ENCODE assay signal across 7 mouse cellular contexts in the genomic region with DNA sequence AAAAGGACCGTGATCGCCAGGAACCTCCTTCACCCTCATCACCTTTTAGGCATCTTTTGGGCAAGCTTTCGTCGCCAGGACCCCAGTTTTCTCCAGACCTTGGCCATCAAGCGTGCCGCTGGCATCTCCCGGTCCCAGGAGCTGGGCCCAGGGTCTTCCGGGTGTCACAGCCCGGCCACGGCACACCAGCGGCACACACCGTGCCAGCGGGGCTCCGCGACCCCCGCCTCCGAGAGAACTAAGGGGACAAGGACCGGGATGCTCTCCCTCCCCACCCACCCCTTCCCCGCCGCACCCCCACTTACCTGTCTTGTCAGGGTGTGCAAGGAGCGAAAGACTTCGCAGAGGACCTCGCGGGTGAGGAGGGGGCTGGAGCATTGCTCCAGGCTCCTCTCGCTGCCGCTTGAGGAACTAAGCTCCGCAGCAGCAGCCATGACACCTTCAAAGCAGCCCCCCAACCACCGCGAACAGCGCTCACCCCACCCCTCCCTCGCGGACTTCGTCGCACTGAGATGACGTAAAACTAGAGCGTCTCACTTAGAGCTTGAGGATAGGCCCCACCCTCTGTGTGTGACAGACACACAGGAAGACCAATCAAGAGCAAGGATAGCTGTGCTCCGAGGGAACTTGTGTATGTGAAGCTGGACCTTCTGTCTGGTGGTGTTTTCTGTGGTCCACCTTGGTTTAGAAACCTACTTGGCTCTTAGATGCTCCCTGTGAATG. TPM values are rescaled to one million over a fixed set of nuclear protein-coding genes. Genes with fewer than 3 reads are reported as not detected.
DNase-seq lines count a peak whose midpoint lies in the region; ATAC-seq lines count a peak whose summit lies in the region.

A gene (minus strand): TSS at position 528 of the 723 bp plus-strand sequence.

- no peaks in the 10 kb centered on the region for H3K27me3 ChIP-seq in intestine, embryonic 15.5 days (replicated peaks)
- H3K27me3 ChIP-seq in midbrain, embryonic 10.5 days (ENCODE audit: low read depth, poor library complexity, severe bottlenecking) = no peaks in the 10 kb centered on the region; the same call in 1 of the 2 replicates

- peak; percentile 95 for DNase-seq in adrenal gland, adult 2 months
- peak; percentile 98 for DNase-seq in embryo, embryonic 11.5 days (ENCODE audit: low read depth, low spot score)
- peak; percentile 90 to 96 for DNase-seq in gastrocnemius, postnatal 36 days
- DNase-seq in left cerebral cortex, postnatal 25 days (ENCODE audit: low spot score in 2 of 2) = peak; percentile 97 to 98
- peak; percentile 97 for DNase-seq in midbrain, embryonic 10.5 days (ENCODE audit: low spot score)
- DNase-seq in right cerebral cortex, postnatal 4 days = peak; percentile 100

- peak within 1 kb of the TSS; percentile 84 for H3K9ac ChIP-seq in intestine, embryonic 15.5 days

- peak within 1 kb of the TSS; percentile 60 for H3K4me3 ChIP-seq in intestine, embryonic 15.5 days (replicated peaks)
- H3K4me3 ChIP-seq in midbrain, embryonic 10.5 days = peak within 1 kb of the TSS; percentile 89

- intact Hi-C loops in gastrocnemius, postnatal 36 days (cut with DNase I) = no loop called here
- intact Hi-C loops in left cerebral cortex, postnatal 25 days (cut with DNase I) = no loop called here

- peak within 1 kb of the TSS; percentile 58 for H3K4me2 ChIP-seq in intestine, embryonic 15.5 days (replicated peaks)

- H3K36me3 ChIP-seq in intestine, embryonic 15.5 days = no peaks in the 10 kb centered on the region
- H3K36me3 ChIP-seq in midbrain, embryonic 10.5 days = peaks cover 2% of the 10 kb centered on the region; the same call in 1 of the 2 replicates

- no peaks in the 10 kb centered on the region for H3K9me3 ChIP-seq in intestine, embryonic 15.5 days
- no peaks in the 10 kb centered on the region for H3K9me3 ChIP-seq in midbrain, embryonic 10.5 days (replicated peaks)

- no peak within 1 kb of the TSS for H3K27ac ChIP-seq in intestine, embryonic 15.5 days
- peak within 1 kb of the TSS; percentile 92 for H3K27ac ChIP-seq in midbrain, embryonic 10.5 days (replicated peaks)

- ATAC-seq in intestine, embryonic 15.5 days = peak; percentile 100

- no peaks in the 10 kb centered on the region for H3K4me1 ChIP-seq in intestine, embryonic 15.5 days (replicated peaks)
- H3K4me1 ChIP-seq in midbrain, embryonic 10.5 days = peaks cover 12% of the 10 kb centered on the region

- under 1% methylated on average over 37 of the region's 37 CpGs for WGBS in intestine, embryonic 15.5 days
- WGBS in midbrain, embryonic 10.5 days = under 1% methylated on average over 37 of the region's 37 CpGs

RNA-seq across cellular contexts. Expression of the gene that starts here (rescaled TPM):
- 10 to 100 TPM; 10.1 to 14.0 TPM for total RNA-seq in adrenal gland, adult 2 months (2021)
- polyA plus RNA-seq in adrenal gland, adult 2 months (2012; rRNA removed) = 2.1 TPM in 2 replicates
- 1 to 10 TPM; 4.3 to 7.1 TPM for total RNA-seq in gastrocnemius, postnatal 36 days (2021)
- 26.4 and 30.6 TPM in 2 replicates for polyA plus RNA-seq in intestine, embryonic 15.5 days (2015; fragmentation: Nextera tagmentation; extraction: Ambion mirVana)
- 10 to 100 TPM; 18.4 to 22.5 TPM for total RNA-seq in left cerebral cortex, postnatal 25 days (2021)
- 54.0 and 55.7 TPM in 2 replicates for polyA plus RNA-seq in midbrain, embryonic 10.5 days (2016; fragmentation: Nextera tagmentation; extraction: Ambion mirVana)
